Mouse (Mus musculus): ENCODE results near the gene Slc2a3. TPM values are rescaled to one million over a fixed set of nuclear protein-coding genes. Genes with fewer than 3 reads are reported as not detected.

Slc2a3 gene
- polyA plus RNA-seq, 1 experiment from 2014 or later, result 10.5 TPM

DNA sequence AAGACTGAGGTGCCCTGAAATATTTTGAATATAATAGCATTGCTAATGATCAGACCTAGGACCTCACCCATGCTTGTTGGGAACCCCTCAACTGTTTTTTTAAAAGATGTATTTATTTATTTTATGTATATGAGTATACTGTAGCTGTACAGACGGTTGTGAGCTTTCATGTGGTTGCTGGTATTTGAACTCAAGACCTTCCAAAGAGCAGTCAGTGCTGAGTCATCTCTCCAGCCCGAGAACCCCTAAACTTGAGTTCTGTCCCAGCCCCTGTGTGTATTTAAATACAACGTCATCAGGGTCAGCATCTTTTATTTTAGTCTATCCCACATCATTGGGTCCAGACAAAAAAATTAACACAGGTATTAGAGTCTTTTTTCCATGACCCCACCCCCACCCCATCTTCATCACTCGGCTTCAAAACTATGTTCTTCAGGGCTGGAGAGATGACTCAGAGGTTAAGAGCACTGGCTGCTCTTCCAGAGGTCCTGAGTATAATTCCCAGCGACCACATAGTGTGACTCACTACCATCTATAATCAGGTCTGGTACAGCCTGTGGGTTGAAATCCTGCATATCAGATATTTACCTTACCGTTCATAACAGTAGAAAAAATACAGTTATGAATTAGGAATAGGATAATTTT lies 111.9 kb downstream of the Slc2a3 start:
- Histone ChIP-seq H3K4me1 (ENCODE audit: control insufficient read depth, insufficient read depth, low read length) (no peaks in the 10 kb centered on the region), H3K4me2 (ENCODE audit: low read depth, low read length) (no peak overlapping the region), H3K9me3 (replicated peaks; ENCODE audit: control insufficient read depth, low read length) (no peaks in the 10 kb centered on the region), H3K27ac (ENCODE audit: low read length) (no peak overlapping the region), H3K27me3 (ENCODE audit: control insufficient read depth, insufficient read depth, low read length) (no peaks in the 10 kb centered on the region), H3K9ac (ENCODE audit: low read length) (no peak overlapping the region), H3K4me3 (ENCODE audit: low read length) (no peak overlapping the region), H3K36me3 (ENCODE audit: control insufficient read depth, insufficient read depth) (no peaks in the 10 kb centered on the region)
- 79% methylated on average over 6 of the region's 6 CpGs for WGBS
- ATAC-seq (replicated peaks; ENCODE audit: extremely low read depth, insufficient read depth, low FRiP score), result no peak

- Histone ChIP-seq H3K4me1 (ENCODE audit: control insufficient read depth, insufficient read depth, low read length) (no peaks in the 10 kb centered on the region), H3K9me3 (replicated peaks; ENCODE audit: control insufficient read depth, low read length) (no peaks in the 10 kb centered on the region), H3K36me3 (ENCODE audit: control insufficient read depth, insufficient read depth) (no peaks in the 10 kb centered on the region), H3K4me3 (ENCODE audit: low read length) (no peak overlapping the region), H3K4me2 (ENCODE audit: low read depth, low read length) (no peak overlapping the region), H3K9ac (ENCODE audit: low read length) (no peak overlapping the region), H3K27me3 (ENCODE audit: control insufficient read depth, insufficient read depth, low read length) (no peaks in the 10 kb centered on the region), H3K27ac (ENCODE audit: low read length) (no peak overlapping the region)
- 88% methylated on average over 13 of the region's 13 CpGs for whole genome bisulfite sequencing
- ATAC-seq (replicated peaks; ENCODE audit: extremely low read depth, insufficient read depth, low FRiP score), result no peak
Measured at GRCm38 (mm10) chr6:122686709-122687108, 114.7 kb downstream of the Slc2a3 start.

DNA sequence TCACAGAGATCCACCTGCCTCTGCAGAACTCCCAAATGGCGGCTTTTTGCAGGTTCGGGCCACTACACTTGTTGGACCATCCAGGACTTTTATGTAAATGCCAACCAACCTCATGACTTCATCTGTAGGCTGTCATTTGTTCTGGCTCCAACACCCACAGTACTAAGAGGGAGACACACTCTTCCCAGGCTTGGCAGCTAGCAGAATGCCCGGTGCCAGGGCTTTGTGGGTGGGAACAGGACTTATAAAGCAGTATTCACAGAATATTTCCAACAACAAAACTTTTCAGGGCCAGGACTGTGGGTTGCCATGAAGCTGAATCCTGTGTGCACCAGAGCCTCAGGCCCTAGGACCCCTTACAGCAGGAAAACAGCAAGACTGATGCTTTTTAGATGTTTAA lies 118.8 kb downstream of the Slc2a3 start:
- no peak overlapping the region for H3K27ac ChIP-seq (ENCODE audit: low read length)
- ATAC-seq (replicated peaks; ENCODE audit: extremely low read depth, insufficient read depth, low FRiP score), result no peak
- H3K9me3 ChIP-seq (replicated peaks; ENCODE audit: control insufficient read depth, low read length), result no peaks in the 10 kb centered on the region
- no peaks in the 10 kb centered on the region for H3K27me3 ChIP-seq (ENCODE audit: control insufficient read depth, insufficient read depth, low read length)
- H3K4me3 ChIP-seq (ENCODE audit: low read length), result no peak overlapping the region
- H3K9ac ChIP-seq (ENCODE audit: low read length), result no peak overlapping the region
- no peaks in the 10 kb centered on the region for H3K4me1 ChIP-seq (ENCODE audit: control insufficient read depth, insufficient read depth, low read length)
- 84% methylated on average over 3 of the region's 3 CpGs for WGBS
- no peak overlapping the region for H3K4me2 ChIP-seq (ENCODE audit: low read depth, low read length)
- no peaks in the 10 kb centered on the region for H3K36me3 ChIP-seq (ENCODE audit: control insufficient read depth, insufficient read depth)

Small RNA genes lying within 50 kb of the gene (microRNA-seq; reads per million reads assigned to microRNA genes)
- gene Mir7231, result not detected

Other genes with a start within 250 kb of the Slc2a3 start
- not detected in 2 replicates for gene Aicda, start 247.8 kb downstream of the Slc2a3 start, polyA plus RNA-seq (2015; fragmentation: Nextera tagmentation; extraction: Ambion mirVana)
- gene Apobec1, start 199.2 kb downstream of the Slc2a3 start, polyA plus RNA-seq (2015; fragmentation: Nextera tagmentation; extraction: Ambion mirVana), result 4.6 and 5.0 TPM in 2 replicates
- 0.06 and 0.18 TPM in 2 replicates for gene Gdf3, start 191.6 kb downstream of the Slc2a3 start, polyA plus RNA-seq (2015; fragmentation: Nextera tagmentation; extraction: Ambion mirVana)
- gene Dppa3, start 175.2 kb downstream of the Slc2a3 start, polyA plus RNA-seq (2015; fragmentation: Nextera tagmentation; extraction: Ambion mirVana), result not detected in 2 replicates
- gene Nanog, start 94.2 kb downstream of the Slc2a3 start, polyA plus RNA-seq (2015; fragmentation: Nextera tagmentation; extraction: Ambion mirVana), result 0.54 and 1.1 TPM in 2 replicates
- 6.1 TPM in 2 replicates for gene Foxj2, start 18.3 kb upstream of the Slc2a3 start, polyA plus RNA-seq (2015; fragmentation: Nextera tagmentation; extraction: Ambion mirVana)
- 2.5 and 2.7 TPM in 2 replicates for gene C3ar1, start 54.5 kb upstream of the Slc2a3 start, polyA plus RNA-seq (2015; fragmentation: Nextera tagmentation; extraction: Ambion mirVana)
- gene Necap1, start 72.8 kb upstream of the Slc2a3 start, polyA plus RNA-seq (2015; fragmentation: Nextera tagmentation; extraction: Ambion mirVana), result 51.1 and 51.7 TPM in 2 replicates
- gene Clec4a1, start 120.2 kb upstream of the Slc2a3 start, polyA plus RNA-seq (2015; fragmentation: Nextera tagmentation; extraction: Ambion mirVana), result 2.4 and 2.7 TPM in 2 replicates
- gene Clec4a3, start 150.9 kb upstream of the Slc2a3 start, polyA plus RNA-seq (2015; fragmentation: Nextera tagmentation; extraction: Ambion mirVana), result 2.6 and 3.5 TPM in 2 replicates
- not detected in 2 replicates for gene Clec4a4, start 188.7 kb upstream of the Slc2a3 start, polyA plus RNA-seq (2015; fragmentation: Nextera tagmentation; extraction: Ambion mirVana)
- not detected in 2 replicates for gene Clec4b1, start 248.3 kb upstream of the Slc2a3 start, polyA plus RNA-seq (2015; fragmentation: Nextera tagmentation; extraction: Ambion mirVana)